ENCODE assay signal across 8 mouse cellular contexts in genomic region chr1:161250031-161250603, GRCm38 (mm10). TPM values are rescaled to one million over a fixed set of nuclear protein-coding genes. Genes with fewer than 3 reads are reported as not detected.
DNase-seq lines count a peak whose midpoint lies in the region; ATAC-seq lines count a peak whose summit lies in the region.

No protein-coding gene starts in this region.

- no peaks in the 10 kb centered on the region for H3K27me3 ChIP-seq in heart, embryonic 10.5 days (ENCODE audit: insufficient read depth, poor library complexity, severe bottlenecking)
- H3K27me3 ChIP-seq in kidney, embryonic 16.5 days (ENCODE audit: insufficient read depth, low read length) = no peaks in the 10 kb centered on the region
- no peaks in the 10 kb centered on the region for H3K27me3 ChIP-seq in liver, embryonic 15.5 days

- peak overlapping the region; percentile 76 for H3K4me2 ChIP-seq in kidney, embryonic 16.5 days (replicated peaks; ENCODE audit: low read depth, low read length)
- H3K4me2 ChIP-seq in liver, embryonic 15.5 days = peak overlapping the region; percentile 95

- peak; percentile 58 for ATAC-seq in kidney, embryonic 16.5 days (ENCODE audit: low FRiP score, low TSS enrichment)
- ATAC-seq in liver, embryonic 15.5 days (ENCODE audit: insufficient read depth) = 0 out of 2 replicates have a peak, but pooled peaks have one; percentile 7
- no peak for ATAC-seq in inflammation-experienced regulatory T-cells, adult 6 months

- peaks cover 22% of the 10 kb centered on the region for H3K36me3 ChIP-seq in heart, embryonic 10.5 days
- 0 out of 2 replicates have a peak, but pooled peaks cover 3% of the 10 kb centered on the region for H3K36me3 ChIP-seq in kidney, embryonic 16.5 days (ENCODE audit: insufficient read depth, low read length)
- peaks cover 22% of the 10 kb centered on the region for H3K36me3 ChIP-seq in liver, embryonic 15.5 days (replicated peaks)

- peak; percentile 34 to 42 for DNase-seq in B cell, adult 2 months
- DNase-seq in ZHBTc4 (ENCODE audit: low read depth, low spot score) = peak; percentile 81
- DNase-seq in embryo, embryonic 11 days = peak; percentile 85
- DNase-seq in heart, embryonic 10.5 days (ENCODE audit: low spot score) = peak; percentile 89
- peak; percentile 66 for DNase-seq in neural tube, embryonic 10.5 days (ENCODE audit: extremely low spot score, low spot score)

- 2% methylated on average over 15 of the region's 15 CpGs for WGBS in heart, embryonic 10.5 days
- WGBS in kidney, embryonic 16.5 days = under 1% methylated on average over 15 of the region's 15 CpGs
- WGBS in liver, embryonic 15.5 days (ENCODE audit: insufficient replicate concordance) = under 1% methylated on average over 15 of the region's 15 CpGs

- peaks cover 31% of the 10 kb centered on the region for H3K4me1 ChIP-seq in heart, embryonic 10.5 days
- peaks cover 20% of the 10 kb centered on the region for H3K4me1 ChIP-seq in kidney, embryonic 16.5 days (ENCODE audit: insufficient read depth, low read length)
- peaks cover 81% of the 10 kb centered on the region for H3K4me1 ChIP-seq in liver, embryonic 15.5 days (replicated peaks)

- H3K4me3 ChIP-seq in heart, embryonic 10.5 days = peak overlapping the region; percentile 90
- peak overlapping the region; percentile 87 for H3K4me3 ChIP-seq in kidney, embryonic 16.5 days (ENCODE audit: low read length)
- H3K4me3 ChIP-seq in liver, embryonic 15.5 days (replicated peaks) = peak overlapping the region; percentile 88

- peak overlapping the region; percentile 91 for H3K9ac ChIP-seq in kidney, embryonic 16.5 days (replicated peaks; ENCODE audit: low read length)
- peak overlapping the region; percentile 89 for H3K9ac ChIP-seq in liver, embryonic 15.5 days

- H3K27ac ChIP-seq in heart, embryonic 10.5 days = peak overlapping the region; percentile 97
- H3K27ac ChIP-seq in kidney, embryonic 16.5 days (ENCODE audit: low read length) = peak overlapping the region; percentile 67
- H3K27ac ChIP-seq in liver, embryonic 15.5 days (replicated peaks) = peak overlapping the region; percentile 86

- H3K9me3 ChIP-seq in heart, embryonic 10.5 days = no peaks in the 10 kb centered on the region
- no peaks in the 10 kb centered on the region for H3K9me3 ChIP-seq in kidney, embryonic 16.5 days (ENCODE audit: low read length)
- no peaks in the 10 kb centered on the region for H3K9me3 ChIP-seq in liver, embryonic 15.5 days (replicated peaks)

RNA-seq across cellular contexts. Expression of gene Prdx6, which starts 0.9 kb away (rescaled TPM):
- polyA plus RNA-seq in heart, embryonic 10.5 days (2016; fragmentation: Nextera tagmentation; extraction: Ambion mirVana) = 537 and 587 TPM in 2 replicates
- 485 and 505 TPM in 2 replicates for polyA plus RNA-seq in kidney, embryonic 16.5 days (2015; fragmentation: Nextera tagmentation; extraction: Ambion mirVana)
- 354 and 355 TPM in 2 replicates for polyA plus RNA-seq in liver, embryonic 15.5 days (2015; fragmentation: Nextera tagmentation; extraction: Ambion mirVana)
- 100 to 1,000 TPM; 249 to 347 (median 317) TPM for polyA plus RNA-seq in inflammation-experienced regulatory T-cells, adult 6 months (2017; shearing (Covaris generic))

Comparison
In these comparisons a context has a peak if more than half of its experiments do, and no peak if none do; other contexts are left out.
1. DNase-seq: peak in every context shown above with its lines; median percentile 89 in heart, embryonic 10.5 days; 85 in embryo, embryonic 11 days; 81 in ZHBTc4; 66 in neural tube, embryonic 10.5 days; 38 in B cell, adult 2 months.